Mouse (Mus musculus) testis, adult 2 months (tissue): ENCODE results near the gene Krtap1-4.

Experiments used
- CTCF ChIP-seq: fragments of 200-500 bp; IDR thresholded peaks from 2 replicates; pipeline ENCODE4 v1.5.1; 2012; ENCODE audit warnings: low read depth, mild to moderate bottlenecking, inconsistent platforms, low read length, moderate library complexity; ENCODE audit not compliant: control insufficient read depth, insufficient read depth, insufficient replicate concordance
- POLR2A ChIP-seq: fragments of 200-500 bp; IDR thresholded peaks from 2 replicates; pipeline ENCODE4 v1.6.1; 2012; ENCODE audit warnings: low read depth, mild to moderate bottlenecking, inconsistent platforms, low read length, moderate library complexity; ENCODE audit not compliant: control insufficient read depth

DNA sequence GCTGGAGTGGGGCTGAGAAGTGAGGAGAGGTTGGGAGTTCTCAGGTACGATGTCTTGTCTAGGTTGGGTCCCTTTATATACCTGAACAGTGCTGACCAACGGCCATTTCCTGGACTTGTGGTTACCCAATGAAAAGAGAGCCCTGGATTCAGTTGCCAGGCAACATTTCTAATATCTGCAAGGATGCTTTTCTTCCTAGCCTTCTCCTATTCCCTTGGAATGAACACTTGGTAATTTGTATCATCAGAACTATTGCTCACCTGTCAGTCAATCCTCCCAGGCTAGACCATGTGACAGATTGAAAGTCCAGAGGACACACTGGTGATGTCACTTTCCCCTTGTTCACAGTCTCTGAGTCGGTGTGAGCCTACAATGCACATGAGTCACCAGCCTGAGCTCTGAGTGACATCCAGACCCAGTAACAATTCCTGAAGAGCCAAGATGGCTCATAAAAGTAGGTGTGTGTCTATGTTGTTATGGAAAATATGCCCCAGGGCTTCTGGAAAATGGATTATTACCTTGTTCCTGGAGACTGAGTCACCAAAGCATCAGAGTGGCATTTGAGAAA is 31.4 kb upstream of the Krtap1-4 start, which contains the start of gene Krtap2-4:
- TF ChIP-seq POLR2A (no peak), CTCF (no peak)
